Mouse (Mus musculus) naive thymus-derived CD4-positive, alpha-beta T cell, adult 2 months (primary cell): ENCODE results near the gene Fbp2.
"Not testable (repeated sequence)": the region's sequence is repeated elsewhere in the genome, so short reads cannot be mapped to it uniquely, and the experiment has no call there.

Experiments
- DNase-seq: peaks from one replicate; pipeline ENCODE4 v3.0.0-alpha.2; 2011; ENCODE audit warnings: low read depth

Fbp2 gene

DNA sequence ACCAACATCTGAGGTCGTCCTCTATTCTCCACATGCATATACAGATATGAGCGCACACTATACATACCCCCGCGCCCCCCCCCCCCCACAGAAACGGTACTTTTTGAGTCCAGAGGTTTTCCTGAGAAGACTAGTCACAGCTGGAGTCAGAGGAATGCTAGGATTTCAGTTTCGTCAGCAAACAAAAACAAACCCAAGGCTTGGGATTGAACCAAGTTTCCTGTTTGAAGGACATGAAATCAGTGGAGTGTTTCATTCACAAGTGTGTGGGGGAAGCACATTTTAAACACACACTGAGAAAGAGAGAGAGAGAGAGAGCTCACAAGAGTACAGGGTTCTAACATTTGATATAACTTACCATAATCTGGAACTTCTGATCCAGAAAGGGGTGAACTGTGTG lies 5.5 kb upstream of the Fbp2 start:
- DNase-seq: no peak

DNA sequence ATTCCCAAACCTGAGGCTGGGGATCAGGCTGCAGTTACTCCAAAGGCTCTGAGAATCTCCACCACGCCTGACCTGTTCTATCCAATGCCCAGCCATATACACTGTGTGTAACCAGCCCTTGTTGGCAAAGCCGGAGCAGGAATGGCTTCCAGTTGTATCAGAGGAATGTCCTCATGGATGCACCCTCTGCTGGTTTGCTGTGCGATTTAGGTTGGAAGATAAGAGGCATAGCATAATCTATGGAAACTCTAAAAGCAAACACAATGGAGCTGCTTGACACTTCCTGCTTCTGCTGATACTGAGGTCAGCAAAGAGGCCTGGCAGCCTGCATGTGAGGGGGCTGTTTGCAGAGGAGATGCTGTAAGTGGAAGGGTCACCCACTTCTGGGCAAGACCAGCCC lies 4.7 kb upstream of the Fbp2 start:
- no peak for DNase-seq

DNA sequence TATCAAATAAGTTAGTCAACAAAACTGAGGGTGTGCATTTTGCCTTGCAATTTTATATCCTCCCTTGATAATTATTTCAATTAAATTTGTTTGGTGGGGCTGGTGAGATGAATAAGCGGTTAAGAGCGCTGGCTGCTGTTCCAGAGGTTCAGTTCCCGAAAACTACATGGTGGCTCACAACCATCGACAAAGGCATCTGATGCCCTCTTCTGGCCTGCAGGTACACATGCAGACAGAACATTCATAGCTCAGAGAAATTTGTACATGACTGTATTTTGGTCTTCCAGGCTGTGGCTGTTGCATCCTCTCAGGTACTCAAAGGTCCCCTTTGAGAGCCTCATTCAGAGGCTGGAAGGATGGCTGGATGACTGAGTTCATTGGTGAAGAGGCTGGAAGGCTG lies 1.8 kb upstream of the Fbp2 start:
- no peak for DNase-seq

GRCm38 (mm10) chr13:62859251-62859650 lies 1.0 kb upstream of the Fbp2 start:
- not testable (repeated sequence) for DNase-seq

- no peak for DNase-seq
Observed at GRCm38 (mm10) chr13:62856850-62857249, 1.4 kb downstream of the Fbp2 start.

- DNase-seq: peak; percentile 89
Observed at GRCm38 (mm10) chr13:62856305-62856675, 1.9 kb downstream of the Fbp2 start.

DNA sequence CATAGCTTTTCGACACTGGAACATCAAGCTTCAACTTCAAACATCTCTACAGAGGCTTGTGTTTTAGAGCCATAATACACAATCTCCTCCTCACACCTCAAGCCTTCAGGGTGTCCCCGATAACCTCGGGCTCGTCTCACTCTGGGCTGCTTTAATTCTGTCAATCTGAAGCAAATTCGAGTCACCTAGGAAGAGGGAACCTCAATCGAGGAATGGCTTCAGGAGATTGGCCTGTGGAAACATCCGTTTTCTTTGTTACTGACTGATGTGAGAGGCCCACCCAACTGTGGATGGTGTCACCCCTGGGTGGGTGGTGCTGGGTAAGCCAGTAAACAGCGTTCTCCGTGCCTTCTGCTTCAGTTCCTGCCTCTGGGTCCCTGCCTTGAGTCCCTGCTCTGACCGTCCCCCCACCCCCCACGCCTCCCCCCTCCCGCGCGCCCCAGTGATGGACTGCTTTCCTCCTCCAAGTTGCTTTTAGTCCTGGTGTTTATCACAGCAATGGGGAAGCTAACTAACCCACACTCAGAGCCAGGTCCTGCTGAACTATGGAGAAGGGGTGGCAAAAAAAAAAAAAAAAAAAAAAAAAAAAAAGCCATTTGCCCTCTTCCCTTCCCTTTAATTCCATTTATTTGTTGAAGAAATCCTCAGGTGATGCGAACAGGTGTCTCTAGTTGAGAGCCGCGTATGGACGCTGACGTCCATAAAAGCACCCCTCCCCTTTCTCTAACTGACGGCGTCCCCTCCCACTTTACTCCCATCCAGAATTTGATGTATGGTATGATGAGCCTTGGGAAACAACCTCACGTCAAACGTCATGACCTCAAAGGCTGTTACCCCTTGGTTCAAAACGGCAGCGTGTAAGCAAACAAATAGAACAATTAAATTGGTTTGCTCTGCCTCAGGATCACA lies 2.6 kb downstream of the Fbp2 start:
- DNase-seq: peak; percentile 12

DNA sequence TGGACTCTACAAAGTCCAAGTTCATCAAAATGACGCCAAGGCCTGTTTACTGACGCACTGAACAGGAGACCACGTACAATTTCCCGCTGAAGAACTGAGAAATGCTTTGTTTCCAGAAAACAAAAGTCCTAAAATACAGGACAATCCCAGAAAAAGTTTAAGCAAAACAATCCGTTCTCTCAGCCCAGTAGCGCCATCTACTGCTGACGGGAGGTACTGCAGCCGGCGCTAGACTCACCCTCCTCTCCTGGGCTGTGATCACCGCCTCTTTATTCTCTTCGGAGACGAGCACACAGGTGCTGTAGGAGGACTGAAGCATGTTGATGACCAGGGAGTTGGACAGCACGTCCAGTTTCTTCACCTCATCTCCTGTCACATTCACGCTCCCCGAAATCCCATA lies 3.6 kb downstream of the Fbp2 start:
- DNase-seq: peak; percentile 77

- no peak for DNase-seq
Observed at GRCm38 (mm10) chr13:62833341-62833740, 24.9 kb downstream of the Fbp2 start.

DNA sequence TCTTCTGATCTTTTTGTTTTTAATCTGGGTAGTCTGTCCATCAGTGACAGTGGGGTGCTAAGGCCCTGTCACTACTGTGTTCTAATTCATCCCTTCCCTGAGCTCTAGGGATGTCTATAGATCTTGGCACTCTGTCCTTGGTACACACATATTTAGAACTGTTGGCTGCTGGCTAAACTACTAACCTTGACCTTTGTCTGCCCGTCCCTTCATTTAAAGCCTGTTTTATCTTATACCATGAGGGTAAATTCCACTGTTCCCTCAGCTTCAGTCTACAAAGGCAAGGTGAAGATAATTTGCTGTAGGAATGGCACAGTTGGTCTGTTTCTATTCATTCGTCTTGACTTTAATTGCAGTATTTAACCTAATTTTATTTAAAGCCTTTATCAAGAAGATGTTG lies 26.0 kb downstream of the Fbp2 start:
- no peak for DNase-seq

- DNase-seq: not testable (repeated sequence)
Observed at GRCm38 (mm10) chr13:62815705-62816104, 42.5 kb downstream of the Fbp2 start.

DNA sequence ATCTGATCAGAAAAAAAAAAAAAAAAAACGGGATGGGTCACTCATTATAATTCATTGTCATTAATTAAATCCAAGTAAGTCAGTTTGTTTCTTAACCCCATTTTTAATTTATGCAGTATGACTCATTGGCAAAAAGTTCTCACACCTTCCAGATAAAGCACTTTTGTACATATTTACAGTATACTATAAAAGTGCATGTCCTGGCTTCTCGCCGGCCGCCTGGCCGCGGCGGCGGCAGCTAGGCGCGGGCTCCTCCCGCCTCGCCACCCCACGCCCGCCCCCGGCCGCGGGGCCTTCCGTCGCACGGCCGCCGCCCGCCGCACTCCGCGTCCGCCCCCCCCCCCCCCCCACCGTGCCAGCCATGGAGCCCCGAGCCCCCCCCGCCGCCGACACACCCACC lies 45.5 kb downstream of the Fbp2 start:
- no peak for DNase-seq

- not testable (repeated sequence) for DNase-seq
Observed at GRCm38 (mm10) chr13:62807981-62808380, 50.2 kb downstream of the Fbp2 start.
